Mouse (Mus musculus): ENCODE measurements around the gene Dph1. TPM values are rescaled to one million over a fixed set of nuclear protein-coding genes. Genes with fewer than 3 reads are reported as not detected.
A peak's percentile ranks its signal among the peaks of the same experiment; 100 is the strongest.

The Dph1 gene
- 1 to 10 TPM; 4.6 to 5.6 TPM for total RNA-seq (2021)
- long read RNA-seq, experiment 1, transcript Dph1-201 (13 exons, 2,139 nt), result major isoform, 10 of 12 reads
- long read RNA-seq, experiment 1, partial matches to known transcripts, result 2 of 12 reads
- long read RNA-seq, experiment 1, other reads (novel, unspliced or antisense), result 0 of 12 reads
- long read RNA-seq, experiment 2, transcript Dph1-201 (13 exons, 2,139 nt), result major isoform, 5 of 5 reads
- long read RNA-seq, experiment 2, partial matches to known transcripts, result 0 of 5 reads
- long read RNA-seq, experiment 2, other reads (novel, unspliced or antisense), result 0 of 5 reads

GRCm38 (mm10) chr11:75190905-75191441, at the start of gene Dph1:
Dph1 (minus strand) TSS chr11:75191241.
- no peak for DNase-seq (ENCODE audit: low spot score)

DNA sequence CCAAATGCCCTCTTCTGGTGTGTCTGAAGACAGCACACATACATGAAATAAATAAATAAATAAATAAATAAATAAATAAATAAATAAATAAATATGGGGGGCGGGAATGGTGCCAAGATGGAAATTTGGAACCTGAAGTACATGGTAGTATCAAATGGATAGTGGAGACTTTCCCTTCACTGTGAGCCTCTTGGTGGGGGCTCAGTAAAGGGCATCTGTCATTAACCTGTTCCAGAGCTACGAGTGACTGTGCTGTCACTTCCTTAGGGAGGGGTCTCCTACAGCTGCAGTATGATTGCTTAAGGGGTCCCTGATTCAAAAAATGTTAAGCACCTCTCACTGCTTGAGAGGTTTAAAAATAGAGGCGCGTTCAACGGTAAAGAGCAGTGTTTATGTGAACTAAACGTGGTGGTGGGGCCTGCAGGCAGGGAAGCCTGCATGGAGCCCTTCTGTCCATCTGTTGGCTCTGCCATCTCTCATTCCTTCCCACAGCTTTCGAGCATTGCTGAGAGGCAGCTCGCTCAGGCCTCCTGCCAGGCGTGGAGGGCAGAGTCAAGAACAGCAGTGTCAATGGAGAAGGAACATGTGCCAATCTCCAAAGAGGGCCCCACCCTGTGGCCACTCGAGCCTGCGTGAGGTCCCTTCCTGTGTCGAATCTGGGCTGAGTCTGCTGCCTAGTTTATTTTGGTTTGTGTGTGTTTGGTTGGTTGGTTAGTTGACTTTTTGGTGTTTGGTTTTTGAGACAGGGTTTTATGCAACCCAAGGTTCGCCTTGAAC, 49.3 kb upstream of the Dph1 start:
- no peak for DNase-seq (ENCODE audit: low spot score)

DNA sequence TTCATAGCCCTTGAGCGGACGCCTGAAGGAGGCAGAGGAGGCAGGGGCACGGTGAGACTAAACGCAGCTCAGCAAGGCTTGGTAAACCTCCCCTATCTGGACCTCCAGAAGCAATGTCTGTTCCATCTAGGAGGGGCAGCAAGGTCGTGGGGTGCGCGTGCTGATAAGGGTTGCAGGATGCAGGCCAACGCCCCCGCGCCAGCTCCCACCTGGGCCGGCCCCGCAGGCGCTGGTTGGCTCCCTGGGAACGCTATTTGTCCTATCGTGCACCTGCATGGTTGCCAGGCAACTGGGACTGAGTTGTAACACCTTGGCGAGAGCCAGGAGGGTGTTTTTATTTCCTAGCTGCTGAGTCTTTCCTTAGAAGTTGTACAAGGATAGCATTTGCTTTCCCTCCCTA, 43.7 kb upstream of the Dph1 start:
- DNase-seq (ENCODE audit: low spot score), result no peak

DNA sequence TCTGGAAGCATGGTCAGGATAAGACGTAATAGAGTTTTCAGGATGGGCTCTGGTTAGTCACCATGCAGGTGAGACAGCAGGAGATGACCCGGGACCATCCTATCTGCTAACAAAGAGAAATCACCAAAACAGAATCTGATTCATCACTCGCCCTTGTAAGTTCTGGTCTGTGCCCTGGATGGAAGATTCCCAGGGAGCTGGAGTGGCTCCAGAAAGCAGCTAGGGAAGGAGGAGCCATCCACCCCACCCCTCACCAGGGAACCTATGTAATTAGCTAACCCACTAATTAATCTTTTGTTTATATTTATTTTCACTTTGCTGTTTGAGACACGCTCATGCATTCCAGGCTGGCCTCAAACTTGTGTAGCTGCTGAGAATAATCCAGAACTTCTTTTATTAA, 41.4 kb upstream of the Dph1 start:
- DNase-seq (ENCODE audit: low spot score), result no peak

DNA sequence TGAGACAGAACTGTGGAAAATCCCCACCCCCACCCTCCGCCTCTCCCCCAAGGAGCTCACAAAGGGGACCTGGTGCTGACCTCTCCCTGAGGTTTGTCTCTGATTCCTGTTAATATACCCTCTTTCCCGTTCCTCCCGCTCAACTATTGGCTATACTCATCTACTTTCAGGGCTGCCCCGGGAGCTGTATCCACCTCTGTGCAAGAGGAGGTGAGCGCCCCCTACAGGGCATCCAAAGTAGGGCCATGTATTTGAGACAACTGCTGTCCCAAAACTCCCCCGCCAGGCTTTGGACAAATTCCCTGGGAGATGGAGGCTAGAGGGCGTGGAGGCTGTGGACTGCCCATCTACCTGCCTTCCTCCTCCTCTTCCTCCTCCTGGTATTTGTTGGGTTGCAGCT, 40.7 kb upstream of the Dph1 start:
- DNase-seq (ENCODE audit: low spot score), result peak; percentile 65

DNA sequence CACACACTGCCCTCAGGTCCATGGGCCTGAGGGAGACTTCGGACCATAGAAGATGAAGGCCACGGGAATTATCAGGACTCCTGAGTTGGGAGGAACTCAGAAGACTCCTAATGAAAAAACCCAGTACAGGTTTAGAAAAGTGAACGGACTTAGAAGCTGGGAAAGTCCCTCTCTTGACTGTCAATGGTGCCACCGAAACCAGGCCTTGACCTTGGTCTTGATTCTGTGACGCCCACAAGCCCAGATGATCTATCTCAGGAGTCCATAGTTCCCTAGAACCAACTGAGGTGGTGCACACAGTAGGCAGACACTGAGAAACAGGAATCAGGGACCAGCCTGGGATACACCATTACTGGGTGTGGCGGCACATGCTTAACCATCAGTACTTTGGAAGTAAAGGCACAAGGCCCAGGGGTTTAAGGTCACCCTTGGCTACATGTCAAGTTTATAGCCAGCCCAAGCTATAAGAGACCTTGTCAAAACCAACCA, 39.3 kb upstream of the Dph1 start:
- DNase-seq (ENCODE audit: low spot score), result no peak

GRCm38 (mm10) chr11:75229289-75229688, 38.2 kb upstream of the Dph1 start:
- DNase-seq (ENCODE audit: low spot score), result no peak

GRCm38 (mm10) chr11:75227632-75228031, 36.6 kb upstream of the Dph1 start:
- DNase-seq (ENCODE audit: low spot score), result no peak

GRCm38 (mm10) chr11:75224835-75225234, 33.8 kb upstream of the Dph1 start:
- no peak for DNase-seq (ENCODE audit: low spot score)

DNA sequence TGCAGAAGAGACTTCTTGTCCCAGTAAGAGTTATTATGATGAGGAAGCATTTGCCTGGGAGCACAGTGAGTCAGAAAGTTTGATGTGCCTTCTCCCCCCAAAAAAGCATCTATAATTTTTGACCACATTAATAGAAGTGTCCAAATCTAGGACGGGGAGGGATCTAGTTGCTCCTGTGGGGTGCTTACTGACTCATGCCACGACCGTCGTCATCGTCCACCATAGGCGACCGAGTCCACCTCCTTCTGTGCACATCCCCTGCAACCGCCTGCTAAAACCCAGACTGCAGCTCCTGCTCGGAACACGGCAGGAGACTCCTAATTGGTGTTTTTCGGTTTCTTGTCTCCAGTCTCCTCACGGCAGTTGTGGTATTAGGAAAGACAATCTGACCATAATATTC, 33.0 kb upstream of the Dph1 start:
- DNase-seq (ENCODE audit: low spot score), result no peak

DNA sequence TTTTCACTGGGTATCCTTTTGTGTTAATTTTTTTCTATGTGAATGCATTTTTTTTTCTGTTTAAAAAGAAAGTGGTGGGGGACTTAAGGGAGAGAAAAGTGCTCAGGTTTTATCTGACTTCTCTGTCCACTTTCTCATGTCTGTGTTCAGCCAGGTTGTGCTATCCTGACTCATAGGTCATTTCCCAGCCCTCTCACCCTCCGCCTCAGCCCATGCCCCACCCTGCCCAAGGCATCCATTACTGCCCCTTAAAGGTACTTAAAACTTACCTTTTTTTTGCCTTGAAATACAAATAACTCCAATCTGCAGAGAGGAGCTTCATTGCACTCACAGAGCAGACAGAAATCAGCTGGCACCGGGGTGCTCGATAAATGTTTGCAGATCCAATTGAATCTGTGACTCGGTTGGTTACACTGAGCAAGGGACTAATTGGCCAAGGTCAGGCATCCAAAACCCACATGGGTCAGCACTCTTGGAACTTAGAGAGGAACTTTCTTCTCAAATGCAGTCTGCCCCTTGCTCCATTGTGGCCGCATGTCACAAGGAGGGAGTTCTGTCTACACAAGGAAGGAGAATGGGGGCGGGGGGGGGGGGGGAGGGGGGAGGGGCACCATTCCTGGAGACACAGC, 29.6 kb upstream of the Dph1 start:
- DNase-seq (ENCODE audit: low spot score), result no peak

DNA sequence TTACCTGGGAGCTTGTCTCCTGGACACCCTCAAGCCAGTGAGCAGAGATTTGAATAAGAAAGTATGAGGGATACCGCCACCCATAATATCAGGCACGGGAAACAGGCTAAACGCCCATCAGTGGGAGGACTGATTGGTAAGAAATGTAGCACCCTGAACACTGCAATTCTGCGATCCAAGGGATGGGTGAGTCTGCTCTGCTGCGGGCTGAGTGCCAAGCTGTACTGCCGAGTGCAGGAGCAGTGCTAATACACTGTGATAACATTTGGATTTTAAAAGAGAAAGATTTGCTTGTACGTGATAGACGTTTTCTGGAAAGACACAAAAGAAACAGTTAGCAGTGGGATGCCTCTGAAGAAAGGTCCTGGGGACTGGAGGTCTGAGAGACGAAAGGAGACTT, 29.1 kb upstream of the Dph1 start:
- no peak for DNase-seq (ENCODE audit: low spot score)

DNA sequence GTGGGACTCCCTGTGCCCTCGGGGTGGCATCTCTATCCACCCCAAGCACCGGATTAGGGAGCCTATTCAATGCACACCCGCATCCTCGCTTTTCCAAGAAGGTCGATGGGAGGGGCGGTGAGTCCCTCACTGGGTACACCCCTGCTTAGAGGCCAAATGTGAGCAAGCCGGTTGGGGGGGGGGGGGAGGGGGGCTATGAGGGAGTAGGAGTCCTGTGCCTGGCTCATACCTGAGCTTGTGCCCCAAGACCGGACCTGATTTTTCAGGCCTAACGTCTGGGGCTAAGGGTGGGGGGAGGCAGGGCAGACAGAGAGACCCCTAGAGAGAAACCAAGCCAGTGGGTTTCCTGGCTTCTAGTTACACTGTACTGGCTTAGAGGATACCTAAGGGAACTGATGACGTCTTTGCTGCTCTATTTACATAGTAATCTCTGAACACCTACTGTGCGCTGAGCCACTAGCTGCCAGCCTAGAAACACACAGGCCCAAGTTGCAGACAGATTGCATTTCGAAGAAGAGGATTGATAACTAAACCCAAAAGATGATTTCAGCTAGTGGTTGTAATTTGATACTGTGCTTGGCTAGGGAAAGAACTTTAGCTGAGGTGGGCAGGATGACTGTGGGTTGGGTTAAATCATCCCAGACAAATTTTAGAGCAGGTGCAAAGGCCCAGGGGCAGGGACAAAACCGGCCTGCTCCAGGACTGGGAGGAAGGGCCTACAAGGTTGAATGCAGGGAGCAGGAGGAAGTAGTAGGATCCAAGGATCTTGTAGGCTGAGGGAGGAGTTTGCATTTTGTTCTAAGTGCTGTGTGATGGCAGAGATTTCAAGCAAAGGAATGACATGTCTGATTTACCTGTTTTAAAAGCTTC, 23.3 kb upstream of the Dph1 start:
- DNase-seq (ENCODE audit: low spot score), result no peak

GRCm38 (mm10) chr11:75213372-75214080, 22.5 kb upstream of the Dph1 start:
- DNase-seq (ENCODE audit: low spot score), result no peak

GRCm38 (mm10) chr11:75212876-75213275, 21.8 kb upstream of the Dph1 start:
- no peak for DNase-seq (ENCODE audit: low spot score)

- peak; percentile 49 for DNase-seq (ENCODE audit: low spot score)
Measured at GRCm38 (mm10) chr11:75212031-75212667, 21.1 kb upstream of the Dph1 start.

DNA sequence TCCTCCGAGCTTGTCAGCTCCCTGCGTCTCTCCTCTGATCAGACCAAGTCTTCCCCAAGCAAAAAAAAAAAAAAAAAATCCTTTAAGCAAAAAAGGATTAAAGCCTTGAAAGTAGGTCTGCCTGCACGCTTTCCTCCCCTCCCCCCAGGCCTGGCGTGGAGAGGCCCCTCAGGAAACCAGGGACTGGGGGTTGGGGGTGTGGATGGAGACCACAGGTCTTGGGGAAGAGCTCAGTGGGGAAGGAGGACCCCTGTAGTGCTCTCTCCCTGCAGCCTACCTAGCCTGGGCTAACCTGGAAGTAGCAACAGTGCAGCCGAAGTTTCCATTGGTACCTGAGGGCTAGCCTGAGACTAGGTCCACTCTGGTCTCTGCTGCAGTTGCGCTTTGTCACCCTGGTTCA, 19.7 kb upstream of the Dph1 start:
- DNase-seq (ENCODE audit: low spot score), result no peak

- no peak for DNase-seq (ENCODE audit: low spot score)
Measured at GRCm38 (mm10) chr11:75210093-75210492, 19.1 kb upstream of the Dph1 start.

GRCm38 (mm10) chr11:75209363-75209762, 18.3 kb upstream of the Dph1 start:
- no peak for DNase-seq (ENCODE audit: low spot score)

- DNase-seq (ENCODE audit: low spot score), result no peak
Measured at GRCm38 (mm10) chr11:75206347-75206746, 15.3 kb upstream of the Dph1 start.
